Mouse (Mus musculus) retina, adult 2 months (tissue): ENCODE results near the gene Phf1.
"Not testable (repeated sequence)": the region's sequence is repeated elsewhere in the genome, so short reads cannot be mapped to it uniquely, and the experiment has no call there.

Experiments used
- DNase-seq: peaks from one replicate; pipeline ENCODE4 v3.0.0-alpha.2; 2012; ENCODE audit warnings: low read depth, low spot score

Phf1 gene

GRCm38 (mm10) chr17:26977354-26977753 lies 44.5 kb downstream of the Phf1 start:
- DNase-seq, result not testable (repeated sequence)

GRCm38 (mm10) chr17:26979426-26979825 lies 46.6 kb downstream of the Phf1 start:
- DNase-seq, result no peak

- no peak for DNase-seq
Observed at GRCm38 (mm10) chr17:26981050-26981449, 48.2 kb downstream of the Phf1 start.

GRCm38 (mm10) chr17:26983382-26983781 lies 50.5 kb downstream of the Phf1 start:
- DNase-seq, result no peak

GRCm38 (mm10) chr17:26985503-26986179 lies 52.8 kb downstream of the Phf1 start:
- no peak for DNase-seq
